Mouse (Mus musculus) layer of hippocampus, adult 11-12 months (tissue): Measurements from ENCODE around the gene Rab5if.
"Not testable (repeated sequence)": the region's sequence is repeated elsewhere in the genome, so short reads cannot be mapped to it uniquely, and the experiment has no call there.

ENCODE experiments used
- DNase-seq: peaks from one replicate; pipeline ENCODE4 v3.0.0; 2022; ENCODE audit warnings: low spot score

The Rab5if gene

DNA sequence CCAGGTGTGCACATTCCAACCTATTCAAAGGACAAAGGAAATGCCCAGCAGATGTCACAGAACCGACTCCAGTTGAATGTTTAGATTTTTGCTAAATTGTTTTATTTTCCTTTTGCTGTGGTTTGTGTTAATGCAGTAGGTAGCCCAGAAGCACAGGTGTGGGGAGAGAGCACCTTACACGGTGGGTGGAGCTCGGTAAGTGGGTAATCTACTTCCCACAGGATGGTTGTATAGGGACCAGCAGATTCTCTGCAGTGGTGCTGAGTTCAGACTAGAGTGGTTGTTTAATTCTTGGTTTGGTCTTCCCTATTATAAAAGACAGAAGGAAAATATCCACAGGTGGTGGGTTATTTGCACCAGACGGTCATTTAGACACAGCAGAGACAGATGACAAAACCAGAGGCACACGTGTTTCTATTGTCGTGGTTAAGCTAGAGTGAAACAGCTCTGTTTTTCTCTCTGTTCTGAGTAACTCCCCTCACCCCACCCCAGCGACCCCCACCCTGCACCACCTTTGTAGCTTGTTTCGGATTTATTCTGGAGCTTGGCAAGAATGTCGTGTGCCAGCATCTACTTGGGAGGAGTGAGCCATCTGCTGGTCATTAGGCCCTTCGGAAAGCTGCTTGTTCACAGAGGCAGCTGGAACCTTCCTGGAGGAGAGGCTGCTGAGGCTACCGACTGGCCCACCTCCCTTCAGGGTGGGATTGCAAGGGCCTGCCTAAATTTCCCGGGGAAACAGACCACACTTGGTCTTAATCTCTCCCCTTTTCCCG, 8.7 kb upstream of the Rab5if start:
- peak; percentile 56 for DNase-seq

DNA sequence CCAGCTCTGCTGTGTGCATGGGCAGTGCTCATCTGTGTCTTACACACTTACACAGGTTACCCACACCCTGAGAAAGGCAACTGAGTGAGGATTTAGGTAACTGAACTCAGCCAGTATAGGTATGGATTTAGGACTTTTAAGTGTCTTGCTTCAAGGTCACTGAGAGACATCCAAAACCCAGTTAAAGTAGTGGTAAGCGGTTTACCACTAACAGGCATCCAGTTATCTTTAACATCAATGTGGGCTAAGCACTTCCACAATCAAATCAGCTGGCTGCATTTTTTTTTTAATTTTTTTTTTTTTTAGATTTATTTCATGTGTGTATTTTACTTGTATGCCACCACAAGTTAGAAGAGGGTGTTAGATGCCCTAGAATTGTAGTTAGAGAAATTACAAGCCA, 6.6 kb upstream of the Rab5if start:
- no peak for DNase-seq

DNA sequence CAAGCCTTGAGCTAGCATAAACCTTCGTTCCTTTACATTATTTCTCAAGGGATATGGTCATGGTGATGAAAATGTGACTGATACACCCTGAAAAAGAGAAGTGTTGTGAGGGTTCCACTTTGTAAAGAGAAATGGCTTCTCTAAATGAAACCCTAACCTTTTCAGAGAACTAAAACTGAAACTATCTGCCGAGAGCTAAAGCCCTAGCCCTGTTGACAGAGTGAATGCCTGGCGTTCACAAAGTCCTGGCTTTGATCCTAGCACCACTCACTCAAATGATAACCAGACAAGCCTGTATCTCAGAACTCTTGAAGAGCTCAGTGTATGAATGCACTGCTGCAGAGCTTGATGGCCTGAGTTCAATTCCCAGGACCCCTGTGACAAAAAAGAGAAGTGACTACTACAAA, 5.5 kb upstream of the Rab5if start:
- no peak for DNase-seq

DNA sequence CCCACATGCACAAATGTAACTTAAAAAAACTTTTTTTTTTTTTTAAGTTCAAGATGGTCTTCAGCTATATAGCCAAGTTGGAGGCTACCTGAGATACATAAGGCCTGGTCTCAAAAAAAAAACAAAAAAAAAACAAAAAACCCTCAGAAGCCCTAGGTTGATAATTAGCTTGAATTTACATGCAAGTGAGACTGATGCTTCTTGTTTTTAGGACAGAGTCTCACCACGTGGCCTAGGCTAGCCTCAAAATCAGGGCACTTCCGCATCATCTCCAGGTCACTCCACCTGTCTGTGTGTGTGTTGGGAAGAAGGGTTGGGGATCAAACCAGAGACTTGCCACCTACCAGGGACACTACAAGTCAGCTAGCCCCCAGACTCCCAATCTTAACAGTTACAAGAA, 5.1 kb upstream of the Rab5if start, which contains the start of gene 4930518I15Rik:
Gene 4930518I15Rik, minus strand, starts transcription at position 112 of the 400 bp plus-strand sequence.
- DNase-seq = no peak

DNA sequence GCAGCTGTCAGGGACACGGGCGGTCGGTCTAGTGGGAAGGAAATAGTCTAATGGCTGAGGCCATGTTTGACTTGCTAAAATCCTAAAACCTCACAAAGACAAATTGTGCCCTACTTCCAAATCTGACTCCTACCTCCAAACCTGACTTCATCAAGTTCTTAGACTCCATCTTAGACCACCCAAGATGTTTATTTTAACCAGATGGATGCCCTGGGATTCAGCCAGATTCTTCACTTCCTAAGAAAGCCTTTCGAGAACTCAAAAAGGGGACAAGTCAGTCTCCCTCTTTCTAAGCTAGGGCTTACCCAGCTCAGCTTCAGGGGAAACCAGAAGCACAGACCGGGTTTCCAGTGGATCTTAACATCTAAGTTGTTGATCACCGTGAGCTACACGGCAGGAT, 4.3 kb upstream of the Rab5if start:
- DNase-seq = no peak

DNA sequence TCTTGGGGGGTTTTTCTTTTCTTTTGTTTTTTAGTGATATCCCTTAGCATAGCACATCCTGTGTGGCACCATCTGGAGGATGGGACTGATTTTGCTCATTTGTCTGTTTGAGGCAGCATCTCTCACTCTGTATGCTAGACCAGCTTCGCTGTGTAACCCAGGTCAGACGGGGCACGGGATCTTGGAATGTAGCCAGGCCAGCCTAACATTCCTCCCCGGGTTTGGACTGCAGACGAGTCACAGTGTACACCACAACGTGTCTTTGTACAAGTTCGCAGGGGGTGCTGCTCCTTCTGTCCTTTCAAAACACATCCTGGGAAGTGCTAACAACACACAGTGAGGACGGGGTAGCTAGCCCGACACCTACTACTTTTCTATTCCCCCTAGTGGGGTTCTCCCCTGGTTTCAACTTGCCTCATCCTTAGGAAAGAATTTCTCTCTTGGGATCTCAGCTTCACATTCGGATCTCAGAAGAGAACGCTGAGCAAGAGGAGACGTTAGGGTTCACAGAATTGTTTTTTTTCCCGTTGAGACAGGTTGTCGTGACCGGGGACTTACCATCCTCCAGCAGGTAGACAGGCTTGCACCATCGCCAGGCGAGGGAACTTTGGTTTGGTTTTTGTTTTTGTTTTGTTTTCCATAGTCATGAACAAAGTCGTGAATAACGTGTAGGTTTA, 749 bp upstream of the Rab5if start:
- DNase-seq = no peak

DNA sequence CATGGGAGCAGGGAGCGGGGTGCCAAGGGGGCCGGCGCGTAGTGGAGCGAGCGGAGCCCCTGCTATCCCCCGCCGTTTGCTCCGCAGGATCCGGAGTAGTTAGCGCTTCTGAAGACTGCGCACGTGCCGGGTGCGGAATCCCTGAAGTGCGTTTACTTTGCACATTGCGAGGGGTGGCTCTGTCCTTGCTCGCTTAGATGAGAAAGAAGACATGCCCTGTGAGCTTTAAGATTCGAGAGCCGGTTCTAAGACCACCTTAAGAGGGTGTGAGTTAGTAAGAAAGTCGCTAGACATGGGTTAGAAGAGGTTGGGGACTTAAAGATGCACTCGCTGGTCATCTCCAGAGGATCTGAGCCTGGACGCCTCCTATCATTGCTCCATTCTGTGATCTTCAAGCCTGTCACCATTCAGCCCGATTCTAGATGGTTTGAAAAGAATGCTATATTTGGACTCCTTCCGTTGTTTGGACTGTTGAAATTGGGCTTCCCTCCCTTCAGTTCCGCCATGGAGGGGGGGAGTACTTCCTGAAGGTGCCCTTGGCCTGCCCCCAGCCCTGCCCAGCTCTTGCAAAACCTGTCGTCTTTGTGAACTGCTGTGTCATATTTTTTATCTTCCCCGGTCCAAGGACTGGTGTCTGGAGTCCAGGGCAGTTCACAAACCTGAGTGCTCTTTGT, 696 bp downstream of the Rab5if start:
- no peak for DNase-seq

DNA sequence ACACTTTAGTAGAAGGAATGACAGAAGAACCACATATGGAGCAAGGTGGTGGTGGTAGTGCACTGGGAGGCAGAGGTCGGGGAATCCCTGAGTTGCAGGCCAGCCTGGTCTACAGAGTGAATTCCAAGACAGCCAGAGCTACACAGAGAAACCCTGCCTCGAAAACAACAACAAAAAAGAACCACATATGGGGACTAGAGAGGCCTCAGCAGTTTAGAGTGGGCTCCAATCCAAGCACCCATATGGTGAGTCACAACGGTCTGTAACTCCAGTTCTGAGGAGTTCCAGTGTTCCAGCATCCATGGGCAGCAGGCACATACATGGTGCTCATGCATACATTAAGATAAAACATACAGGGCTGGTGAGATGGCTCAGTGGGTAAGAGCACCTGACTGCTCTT, 1.6 kb downstream of the Rab5if start:
- DNase-seq = no peak

DNA sequence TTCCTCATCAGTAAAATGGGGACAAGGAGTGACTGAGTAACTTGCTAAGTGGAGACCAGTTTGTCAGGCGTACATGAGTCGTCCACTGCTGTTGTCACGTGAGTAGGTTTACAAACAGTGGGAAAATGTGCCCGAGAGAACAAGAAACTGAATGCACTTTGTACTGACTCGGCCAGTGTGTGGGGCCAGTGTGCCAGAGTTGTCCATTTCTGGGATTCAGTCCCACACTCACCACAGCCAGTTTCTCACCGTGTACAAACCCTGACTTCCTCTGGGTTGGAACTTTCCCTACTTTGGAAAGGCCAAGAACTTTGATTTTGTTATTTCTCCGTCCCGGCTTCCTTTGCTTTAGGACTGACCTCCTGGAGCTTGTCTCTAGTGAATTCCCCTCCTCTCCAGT, 6.1 kb downstream of the Rab5if start:
- DNase-seq = peak; percentile 25

DNA sequence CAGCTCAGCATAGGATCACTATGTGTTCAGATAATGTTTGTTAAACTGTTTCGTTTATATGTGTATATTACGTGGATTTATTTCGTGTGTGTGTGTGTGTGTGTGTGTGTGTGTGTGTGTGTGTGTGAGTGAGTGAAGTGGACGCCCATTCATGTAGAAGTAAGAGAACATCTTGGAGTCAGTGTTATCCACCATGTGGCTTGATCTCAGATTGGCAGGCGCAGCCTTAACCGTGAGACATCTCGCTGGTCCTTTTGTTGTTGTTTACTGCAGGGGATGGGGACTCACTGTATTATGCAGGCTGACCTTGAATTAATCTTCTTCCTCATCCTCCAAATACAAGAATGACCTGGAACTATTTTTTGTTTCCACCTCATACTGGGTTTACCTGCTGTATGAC, 6.6 kb downstream of the Rab5if start:
- no peak for DNase-seq

DNA sequence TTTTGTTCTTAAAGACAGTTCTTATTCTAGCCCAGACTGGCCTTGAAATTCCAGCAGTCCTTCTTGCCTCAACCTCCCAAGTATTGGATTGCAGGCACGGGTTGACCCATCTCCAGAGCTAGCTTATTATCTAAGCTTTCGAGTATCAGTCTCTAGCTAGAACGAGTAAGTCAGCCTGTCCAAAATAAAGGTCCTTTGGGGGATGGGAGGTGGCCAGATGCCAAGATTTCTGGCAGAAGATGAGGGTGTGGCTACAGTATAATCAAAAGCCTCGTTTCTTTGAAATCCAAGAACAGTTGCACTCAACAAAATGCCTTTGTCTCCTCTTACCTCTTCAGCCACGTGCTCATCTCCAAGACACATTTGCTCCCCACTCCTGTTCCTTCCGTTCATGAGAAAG, 7.6 kb downstream of the Rab5if start:
- no peak for DNase-seq

DNA sequence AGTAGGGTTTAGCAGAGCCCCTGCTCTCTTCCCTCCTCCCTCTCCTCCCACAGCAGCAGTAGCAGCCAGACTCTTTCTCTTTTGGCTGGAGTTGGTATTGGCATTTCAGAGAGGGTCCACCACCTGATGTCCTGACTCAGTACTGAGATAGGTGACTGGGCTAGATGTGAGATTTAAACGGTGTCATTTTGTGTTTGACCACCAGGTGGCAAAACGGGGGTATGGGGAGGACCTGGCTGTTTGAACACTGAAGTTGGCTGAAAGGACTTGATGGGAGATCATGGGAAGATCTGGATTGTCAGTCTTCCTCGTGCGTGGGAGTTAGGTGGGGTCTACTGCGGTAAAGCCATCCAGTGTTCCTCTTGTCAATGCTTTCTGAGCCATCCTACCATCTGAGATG, 10.7 kb downstream of the Rab5if start:
- DNase-seq = peak; percentile 35

DNA sequence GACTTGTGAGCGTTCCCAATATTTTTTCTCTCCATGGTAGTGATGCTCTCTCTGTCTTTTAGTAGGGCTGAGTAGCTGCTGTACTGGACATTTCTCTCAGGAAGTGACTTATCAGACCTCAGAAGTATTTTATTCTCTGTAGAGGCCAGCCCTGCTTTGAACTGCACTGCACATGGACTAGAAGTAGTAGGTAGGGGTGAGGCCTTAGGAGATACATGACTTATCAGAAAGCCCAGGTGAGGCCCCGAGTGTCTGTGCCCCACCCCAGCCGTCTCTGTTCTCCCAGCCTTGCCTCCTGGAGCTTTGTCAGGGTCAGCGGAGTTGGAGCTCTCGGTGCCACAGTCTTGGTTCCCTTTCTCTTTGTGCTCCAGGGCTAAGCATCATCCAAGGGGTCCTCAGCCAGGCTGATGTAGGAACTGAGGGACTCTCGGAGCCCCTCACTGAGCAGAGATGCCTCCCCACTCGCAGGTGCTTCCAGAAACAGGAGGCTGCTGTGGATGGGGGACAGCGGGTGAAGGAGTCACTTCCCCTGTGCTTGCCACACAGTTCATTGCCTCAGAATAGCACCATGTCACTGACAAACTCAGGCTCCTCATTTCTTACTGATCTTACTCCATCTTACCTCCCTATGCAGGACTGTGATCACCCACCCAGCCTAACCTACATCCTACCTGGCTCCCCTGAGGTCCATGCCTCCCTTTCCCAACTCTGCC, 11.3 kb downstream of the Rab5if start:
- no peak for DNase-seq

DNA sequence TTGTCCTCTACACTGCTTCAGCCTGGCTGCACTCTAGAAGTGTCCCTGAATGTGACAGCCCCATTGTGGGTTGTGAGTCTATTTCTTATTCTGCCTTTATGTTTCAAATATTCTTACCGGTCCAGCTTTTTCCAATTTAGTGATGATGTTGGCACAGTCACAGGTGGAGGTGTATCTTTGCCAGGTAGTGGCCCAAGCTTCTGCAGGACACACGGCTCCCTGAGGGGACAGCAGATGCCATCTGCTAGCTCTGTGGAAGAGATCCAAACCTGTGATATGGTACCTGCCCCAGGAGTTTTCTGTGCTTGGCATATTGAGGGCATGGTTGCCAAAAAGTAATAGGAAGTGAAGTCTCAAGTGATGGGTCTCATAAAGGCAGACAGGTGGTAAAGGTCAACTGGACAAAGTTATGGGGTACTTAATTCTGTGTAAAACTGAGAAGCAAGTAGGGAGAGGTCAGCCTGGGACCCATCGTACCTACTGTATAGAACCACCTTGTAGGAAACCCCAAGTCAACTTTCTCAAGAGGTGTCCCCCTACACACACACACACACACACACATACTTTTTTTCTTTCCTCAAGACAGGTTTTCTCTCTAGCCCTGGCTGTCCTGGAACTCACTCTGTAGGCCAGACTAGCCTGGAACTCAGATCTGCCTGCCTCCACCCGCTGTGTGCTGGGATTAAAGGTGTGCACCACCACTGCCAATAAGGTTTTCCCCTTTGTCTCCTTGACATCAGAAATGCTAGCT, 12.0 kb downstream of the Rab5if start:
- DNase-seq = no peak

DNA sequence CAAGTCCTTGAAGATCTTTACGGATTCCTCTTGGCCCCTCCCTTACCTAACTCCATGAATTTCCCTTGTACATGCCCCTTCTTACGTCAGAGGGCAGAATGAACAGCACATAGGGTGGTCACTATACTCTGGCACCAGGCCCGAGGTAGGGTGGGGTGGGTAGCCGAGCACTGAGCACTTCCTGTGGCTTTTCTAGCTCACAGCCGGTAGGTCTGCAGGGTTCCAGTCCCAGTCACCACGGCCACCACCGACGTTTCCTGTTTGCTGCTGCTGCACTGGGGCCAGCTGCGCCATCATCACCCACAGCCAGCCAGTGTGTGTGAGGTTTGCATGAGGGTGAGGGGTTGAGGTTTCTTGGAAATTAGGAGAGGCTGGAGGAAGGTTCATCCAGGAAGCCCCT, 14.8 kb downstream of the Rab5if start:
- no peak for DNase-seq

DNA sequence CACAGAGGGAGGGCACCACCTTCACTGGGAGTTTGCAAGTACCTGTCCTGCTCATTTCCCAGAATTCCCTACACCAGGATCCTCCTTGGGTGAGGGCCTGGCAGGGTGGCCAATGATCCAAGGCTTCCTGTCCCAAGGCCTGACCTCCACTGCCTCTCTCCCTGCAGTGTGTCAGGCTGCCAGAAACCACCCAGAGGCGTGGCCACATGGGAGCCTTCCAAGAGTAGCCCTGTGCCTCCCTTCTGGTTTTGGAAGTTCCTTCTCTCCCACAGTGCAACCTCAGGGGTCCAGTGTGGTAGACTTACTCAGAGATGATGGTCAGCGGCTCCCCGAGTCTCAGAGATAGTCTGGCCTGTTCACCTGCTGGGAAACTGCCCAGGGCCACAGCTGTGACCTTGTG, 16.6 kb downstream of the Rab5if start:
- DNase-seq = no peak

DNA sequence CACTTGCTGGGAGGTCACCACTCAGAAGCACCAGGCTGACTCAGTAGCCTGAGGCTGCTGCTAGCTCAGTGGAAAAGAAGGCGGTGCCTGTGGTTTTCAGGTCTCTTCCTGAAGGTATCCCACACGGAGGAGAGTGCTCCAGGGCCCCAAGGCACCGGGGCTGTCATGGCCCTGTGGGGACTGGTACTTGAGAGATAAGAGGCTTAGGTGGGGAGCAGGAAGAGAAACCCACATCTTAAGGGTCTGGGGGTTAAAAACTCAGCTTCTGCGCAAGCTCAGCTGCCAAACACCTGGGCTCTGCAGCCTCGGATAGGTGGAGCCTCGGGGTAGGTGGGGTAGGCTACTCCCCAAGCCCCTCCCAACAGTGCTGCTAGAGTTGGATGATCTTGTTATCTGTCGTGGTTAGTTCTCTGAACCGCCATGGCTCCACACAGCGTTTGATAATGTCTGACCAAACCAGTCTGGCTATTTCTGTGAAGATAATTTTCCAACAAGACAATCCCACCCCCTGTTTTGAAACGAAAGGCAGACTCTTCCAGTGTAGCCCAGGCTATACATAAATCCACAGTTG, 19.6 kb downstream of the Rab5if start:
- DNase-seq = no peak

DNA sequence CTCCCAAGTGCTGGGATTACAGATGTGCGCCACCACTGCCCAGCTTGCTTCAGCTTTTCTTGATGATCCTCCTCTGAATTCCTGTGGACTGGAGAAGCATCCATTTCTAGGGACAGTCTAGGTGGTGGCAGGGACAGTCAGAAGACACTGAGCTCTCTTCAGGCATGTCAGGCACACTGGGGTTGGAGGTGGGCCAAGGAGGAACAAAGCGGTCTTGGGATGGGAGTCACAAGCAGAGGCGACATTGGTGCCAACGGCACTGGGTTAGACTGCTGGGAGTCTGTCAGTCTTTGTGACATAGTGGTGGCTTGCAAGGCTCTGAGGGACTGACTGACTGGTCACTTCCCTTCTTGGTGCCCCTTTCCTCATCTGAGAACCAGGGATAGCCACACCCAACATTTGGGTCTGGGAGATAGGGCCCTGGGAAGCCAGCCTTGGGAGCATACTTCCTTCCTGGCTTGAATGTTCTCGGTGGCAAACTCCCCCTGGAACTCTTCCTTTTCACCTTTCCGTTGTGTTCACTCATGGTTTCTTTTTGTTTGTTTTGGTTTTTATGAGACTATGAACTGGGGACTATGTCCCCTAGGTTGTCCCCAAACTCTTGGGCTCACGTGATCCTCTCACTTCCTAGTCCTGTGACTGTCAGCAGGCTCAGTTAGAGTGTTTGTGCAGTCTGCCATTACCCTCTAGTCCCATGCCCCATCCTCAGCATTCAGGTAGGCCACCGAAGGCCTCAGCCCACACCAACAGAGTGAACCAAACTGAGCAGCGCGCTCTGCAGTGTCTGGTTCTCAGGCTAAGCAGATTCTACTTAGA, 21.7 kb downstream of the Rab5if start:
- no peak for DNase-seq

DNA sequence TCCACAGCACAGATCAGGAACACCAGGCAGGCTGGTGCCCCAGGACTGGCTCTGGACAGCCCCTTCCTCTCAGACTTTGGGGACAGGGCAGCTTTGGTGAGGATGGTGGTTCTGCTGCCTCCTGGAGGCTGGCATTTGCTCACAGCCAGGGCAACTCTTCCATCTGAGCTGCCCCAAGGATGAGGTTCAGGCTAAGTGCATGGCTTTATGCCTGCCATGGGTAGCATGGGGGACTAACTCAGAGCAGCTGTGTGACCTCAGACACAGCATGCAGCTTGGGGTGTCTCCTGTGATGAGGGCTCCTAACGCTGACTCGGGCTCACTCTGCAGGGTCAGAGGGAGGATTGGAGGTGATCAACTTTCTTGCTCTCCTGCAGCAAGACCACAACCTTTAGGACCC, 22.7 kb downstream of the Rab5if start:
- DNase-seq = not testable (repeated sequence)

DNA sequence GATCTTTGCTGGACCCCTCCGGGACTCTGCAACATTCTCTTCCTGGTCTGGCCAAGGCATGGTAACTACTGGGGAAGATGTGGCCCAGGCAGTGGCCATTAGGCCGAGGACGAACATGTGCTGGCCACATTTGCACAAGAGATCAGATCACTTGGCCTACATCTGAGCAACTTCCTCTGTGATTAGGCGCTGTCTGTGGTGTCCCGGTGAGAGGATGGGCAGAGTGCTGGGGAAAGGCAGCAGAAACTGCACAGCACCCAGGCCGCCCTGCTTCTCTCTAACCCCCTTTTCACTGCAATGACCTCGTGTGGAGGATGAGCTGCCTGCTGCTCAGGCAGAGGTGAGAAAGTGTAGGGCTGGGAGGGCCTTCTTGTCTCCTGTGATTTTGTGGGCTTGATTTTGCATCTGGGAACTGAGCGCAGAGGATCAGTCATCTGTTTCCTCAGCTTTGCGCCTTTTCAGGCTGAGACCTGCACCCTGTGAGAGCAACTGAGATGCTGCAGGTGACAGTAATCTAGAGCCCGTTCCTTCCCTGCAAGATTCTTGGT, 23.2 kb downstream of the Rab5if start:
- DNase-seq = no peak
